Mouse (Mus musculus): ENCODE data around the gene Cactin.

DNA sequence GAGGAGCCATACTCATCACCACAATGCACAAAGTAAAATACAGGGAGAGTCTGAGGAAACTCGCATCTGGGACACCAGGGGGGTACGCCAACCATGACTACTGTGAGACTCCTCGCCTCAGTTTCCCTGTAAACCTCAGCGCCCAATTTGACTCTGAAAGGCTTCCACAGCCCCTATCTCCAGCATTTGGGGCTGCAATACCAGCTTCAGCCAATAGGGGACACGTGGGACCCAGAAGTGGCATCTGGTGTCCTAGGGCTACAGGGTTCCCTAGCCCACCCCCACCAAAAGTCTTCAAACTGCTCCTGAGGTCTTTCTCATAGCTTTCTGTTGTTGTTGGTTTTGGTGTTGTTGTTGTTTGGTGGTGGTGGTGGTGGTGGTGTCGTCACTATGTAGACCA is 32.3 kb upstream of the Cactin start:
- no peak for TF ChIP-seq POLR2A (IDR thresholded peaks at IDR 0.05; ENCODE audit: low read depth, low read length)
- TF ChIP-seq CTCF (IDR thresholded peaks at IDR 0.05; ENCODE audit: extremely low read depth, insufficient read length, insufficient replicate concordance, low read depth, low read length), result peak; percentile 81; the same call in 1 of the 2 replicates
